Mouse (Mus musculus): ENCODE measurements around the gene Chmp4b. TPM values are rescaled to one million over a fixed set of nuclear protein-coding genes. Genes with fewer than 3 reads are reported as not detected.
A peak's percentile ranks its signal among the peaks of the same experiment; 100 is the strongest.

The Chmp4b gene
- polyA plus RNA-seq, 1 experiment from 2014 or later, result 26.4 TPM

DNA sequence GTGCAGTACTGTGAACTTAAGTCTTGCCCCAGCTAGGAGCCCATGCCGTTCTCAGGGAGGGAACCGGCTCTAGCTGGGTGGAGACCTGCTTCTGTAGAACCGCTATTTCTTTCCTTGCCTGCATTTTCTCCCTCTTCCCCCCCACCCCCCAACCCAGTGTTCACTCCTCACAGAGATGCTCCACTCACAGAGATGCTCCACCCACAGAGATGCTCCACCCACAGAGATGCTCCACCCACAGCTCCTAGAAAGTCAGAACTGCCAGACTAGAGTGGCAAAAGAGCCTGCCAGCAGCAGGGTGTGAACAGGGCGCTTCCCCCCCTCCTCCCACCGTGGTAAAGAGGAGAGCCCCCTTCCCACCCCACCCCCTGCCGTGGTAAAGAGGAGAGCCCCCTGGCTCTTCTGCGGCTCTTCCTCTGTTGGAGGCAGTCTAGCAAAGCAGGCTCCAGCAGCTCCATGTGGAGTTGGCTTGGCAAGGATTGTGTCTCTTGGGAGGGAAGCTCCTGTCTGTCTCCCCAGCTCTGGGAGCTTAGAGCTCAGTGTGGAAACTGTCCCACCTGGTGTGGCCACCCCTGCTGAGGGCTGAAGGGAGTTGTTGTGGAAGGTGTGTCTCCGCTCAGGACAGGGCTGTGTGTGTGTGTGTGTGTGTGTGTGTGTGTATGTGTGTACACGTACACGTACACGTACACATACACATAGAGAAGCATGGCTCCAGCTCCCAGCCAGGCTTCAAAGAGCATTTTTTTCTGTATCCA lies 41.9 kb downstream of the Chmp4b start:
- Histone ChIP-seq H3K4me2 (no peak overlapping the region), H3K27me3 (no peaks in the 10 kb centered on the region), H3K4me1 (replicated peaks) (no peaks in the 10 kb centered on the region), H3K9me3 (no peaks in the 10 kb centered on the region), H3K27ac (replicated peaks) (no peak overlapping the region), H3K36me3 (peaks cover 18% of the 10 kb centered on the region), H3K9ac (no peak overlapping the region), H3K4me3 (no peak overlapping the region)
- no peak for ATAC-seq (ENCODE audit: low FRiP score, low read depth)
- 71% methylated on average over 11 of the region's 11 CpGs for WGBS

GRCm38 (mm10) chr2:154693941-154694256 lies 42.4 kb downstream of the Chmp4b start:
- Histone ChIP-seq H3K9ac (no peak overlapping the region), H3K9me3 (no peaks in the 10 kb centered on the region), H3K4me1 (replicated peaks) (no peaks in the 10 kb centered on the region), H3K36me3 (peaks cover 18% of the 10 kb centered on the region), H3K4me2 (no peak overlapping the region), H3K4me3 (no peak overlapping the region), H3K27ac (replicated peaks) (no peak overlapping the region), H3K27me3 (no peaks in the 10 kb centered on the region)
- WGBS, result 90% methylated on average over 12 of the region's 12 CpGs
- ATAC-seq (ENCODE audit: low FRiP score, low read depth), result no peak

DNA sequence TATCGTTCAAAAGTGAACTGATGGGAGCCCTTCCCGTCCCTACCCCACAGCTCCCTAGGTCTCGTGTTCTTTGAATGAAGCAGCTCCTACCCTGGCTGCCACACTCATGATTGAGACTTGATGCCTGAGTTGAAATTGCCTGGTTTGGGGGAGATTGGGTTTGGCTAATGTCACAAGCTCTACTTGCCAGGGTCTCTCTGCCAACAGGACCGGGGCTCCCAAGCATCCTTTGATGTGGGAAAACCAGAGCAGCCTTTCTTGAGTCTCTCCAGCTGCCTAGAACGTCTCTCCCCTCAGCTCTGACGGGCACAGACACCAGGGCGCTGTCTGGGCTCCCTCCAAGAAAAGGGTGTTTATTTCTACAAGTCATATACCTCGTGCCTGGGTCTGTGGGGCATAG lies 44.2 kb downstream of the Chmp4b start:
- Histone ChIP-seq H3K9me3 (no peaks in the 10 kb centered on the region), H3K9ac (no peak overlapping the region), H3K4me2 (no peak overlapping the region), H3K36me3 (peaks cover 13% of the 10 kb centered on the region), H3K4me1 (replicated peaks) (no peaks in the 10 kb centered on the region), H3K27me3 (no peaks in the 10 kb centered on the region), H3K4me3 (no peak overlapping the region), H3K27ac (replicated peaks) (no peak overlapping the region)
- 76% methylated on average over 8 of the region's 8 CpGs for WGBS
- no peak for ATAC-seq (ENCODE audit: low FRiP score, low read depth)

DNA sequence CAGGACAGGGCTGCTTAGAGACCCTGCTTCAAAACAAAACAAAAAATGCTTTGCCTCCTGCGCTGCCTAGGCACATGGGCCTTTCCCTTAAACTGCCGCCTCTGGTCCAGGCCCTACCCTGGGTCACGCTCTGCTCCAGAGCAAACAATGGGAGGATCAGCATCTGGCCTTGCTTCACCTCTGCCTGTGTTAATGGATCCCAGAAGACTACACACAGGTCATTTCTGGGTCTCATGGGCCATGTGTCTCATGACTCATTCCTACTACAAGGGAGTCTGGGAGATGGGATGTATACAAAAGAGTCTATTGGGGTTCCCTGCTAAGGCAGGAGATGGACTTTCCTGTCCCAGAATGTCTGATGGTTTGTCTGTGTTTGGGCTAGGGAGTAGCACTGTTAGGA lies 45.2 kb downstream of the Chmp4b start:
- no peak for ATAC-seq (ENCODE audit: low FRiP score, low read depth)
- no peaks in the 10 kb centered on the region for H3K9me3 ChIP-seq
- peaks cover 12% of the 10 kb centered on the region for H3K36me3 ChIP-seq
- no peak overlapping the region for H3K27ac ChIP-seq (replicated peaks)
- H3K27me3 ChIP-seq, result no peaks in the 10 kb centered on the region
- H3K4me1 ChIP-seq (replicated peaks), result no peaks in the 10 kb centered on the region
- no peak overlapping the region for H3K4me3 ChIP-seq
- H3K9ac ChIP-seq, result no peak overlapping the region
- WGBS, result 85% methylated on average over 3 of the region's 3 CpGs
- H3K4me2 ChIP-seq, result no peak overlapping the region

DNA sequence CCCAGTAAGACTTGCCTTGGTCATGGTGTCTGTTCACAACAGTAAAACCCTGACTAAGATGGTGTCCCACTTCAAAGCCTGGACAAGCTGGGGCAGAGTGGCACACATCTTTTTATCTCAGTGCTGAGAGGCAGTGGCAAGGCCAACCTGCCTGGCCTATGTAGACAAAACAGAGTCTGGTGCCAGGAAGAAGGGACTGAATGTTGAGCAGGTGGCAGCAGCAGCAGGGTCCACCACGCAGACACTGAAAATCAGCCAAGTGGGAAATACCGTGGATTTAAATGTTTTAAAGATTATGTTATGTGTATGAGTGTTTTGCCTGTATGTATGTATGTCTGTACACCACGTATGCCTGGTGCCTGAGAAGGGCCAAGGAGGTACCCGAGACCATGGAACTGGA lies 47.9 kb downstream of the Chmp4b start:
- Histone ChIP-seq H3K27me3 (no peaks in the 10 kb centered on the region), H3K4me1 (replicated peaks) (peaks cover 6% of the 10 kb centered on the region), H3K4me3 (no peak overlapping the region), H3K4me2 (no peak overlapping the region), H3K27ac (replicated peaks) (no peak overlapping the region), H3K36me3 (no peaks in the 10 kb centered on the region), H3K9ac (no peak overlapping the region), H3K9me3 (no peaks in the 10 kb centered on the region)
- no peak for ATAC-seq (ENCODE audit: low FRiP score, low read depth)
- WGBS, result 95% methylated on average over 4 of the region's 4 CpGs

- H3K4me1 ChIP-seq (replicated peaks), result peaks cover 6% of the 10 kb centered on the region
- H3K4me3 ChIP-seq, result no peak overlapping the region
- no peak for ATAC-seq (ENCODE audit: low FRiP score, low read depth)
- no peaks in the 10 kb centered on the region for H3K27me3 ChIP-seq
- H3K4me2 ChIP-seq, result no peak overlapping the region
- H3K36me3 ChIP-seq, result no peaks in the 10 kb centered on the region
- no peaks in the 10 kb centered on the region for H3K9me3 ChIP-seq
- no peak overlapping the region for H3K27ac ChIP-seq (replicated peaks)
- WGBS, result 85% methylated on average over 2 of the region's 2 CpGs
- no peak overlapping the region for H3K9ac ChIP-seq
These were observed 48.7 kb downstream of the Chmp4b start for GRCm38 (mm10) chr2:154700177-154700576.

GRCm38 (mm10) chr2:154702637-154703315 lies 51.3 kb downstream of the Chmp4b start:
- H3K36me3 ChIP-seq, result no peaks in the 10 kb centered on the region
- ATAC-seq (ENCODE audit: low FRiP score, low read depth), result peak; percentile 64
- WGBS, result 7% methylated on average over 17 of the region's 17 CpGs
- no peaks in the 10 kb centered on the region for H3K27me3 ChIP-seq
- H3K9me3 ChIP-seq, result no peaks in the 10 kb centered on the region
- peaks cover 8% of the 10 kb centered on the region for H3K4me1 ChIP-seq (replicated peaks)
- H3K9ac ChIP-seq, result no peak overlapping the region
- H3K27ac ChIP-seq (replicated peaks), result no peak overlapping the region
- peak overlapping the region; percentile 6; the same call in 1 of the 2 replicates for H3K4me3 ChIP-seq
- H3K4me2 ChIP-seq, result peak overlapping the region; percentile 48

DNA sequence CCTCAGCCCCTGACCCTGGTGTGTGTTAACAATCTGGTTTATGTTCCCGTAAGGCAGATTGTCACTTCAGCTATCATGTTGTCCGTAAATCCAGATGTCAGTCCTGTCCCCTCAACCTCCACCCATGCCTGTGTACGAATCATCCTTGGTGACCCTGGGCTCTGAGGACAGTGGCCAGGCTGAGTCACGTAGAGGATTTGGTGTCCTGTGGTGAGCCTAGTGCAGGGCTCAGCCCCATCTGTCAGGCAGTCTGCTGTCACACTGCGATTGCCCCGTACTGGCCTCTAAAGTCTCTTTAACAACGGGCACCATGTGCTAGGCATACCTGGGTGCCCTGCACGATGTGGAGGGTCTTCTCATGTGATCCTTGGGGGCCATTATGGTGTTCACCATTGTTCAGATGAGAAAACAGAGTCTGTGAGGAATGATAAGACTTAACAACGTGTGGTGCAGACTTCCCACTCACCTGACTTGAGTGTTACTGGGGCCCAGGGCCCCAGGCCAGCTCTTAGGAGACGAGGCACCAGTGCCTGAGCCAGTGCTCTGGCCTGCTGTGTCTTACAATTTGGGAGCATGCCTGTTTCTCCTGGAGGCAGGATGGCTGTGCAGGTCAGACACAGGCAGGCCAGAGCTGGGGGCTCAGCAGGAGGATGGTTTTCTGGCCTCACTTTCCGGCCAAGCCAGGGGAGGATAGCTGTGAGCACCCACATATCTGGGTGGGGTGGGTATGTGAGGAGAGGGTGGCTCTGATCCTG lies 55.2 kb downstream of the Chmp4b start:
- no peaks in the 10 kb centered on the region for H3K9me3 ChIP-seq
- H3K4me1 ChIP-seq (replicated peaks), result peaks cover 11% of the 10 kb centered on the region

DNA sequence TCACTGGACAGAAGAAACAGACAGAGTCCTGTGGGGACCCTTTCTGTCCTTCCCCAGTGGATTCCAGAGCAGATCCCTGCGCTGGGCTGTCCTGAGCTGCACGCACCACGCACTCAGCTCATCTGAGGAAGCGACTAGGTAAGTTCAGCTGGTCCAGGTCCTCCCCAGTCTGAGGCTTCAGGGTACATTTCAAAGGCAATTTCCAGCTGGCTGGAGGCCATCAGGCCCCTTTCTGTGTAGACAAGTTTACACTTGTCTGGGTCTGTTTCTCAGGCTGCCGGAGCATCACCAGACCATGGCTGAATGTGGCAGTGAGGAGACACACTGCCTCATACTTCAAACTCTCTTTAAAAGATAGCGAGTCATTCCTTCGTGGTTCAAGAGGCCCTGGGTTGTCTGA lies 55.8 kb downstream of the Chmp4b start:
- ATAC-seq (ENCODE audit: low FRiP score, low read depth), result no peak

More for the DNA sequence above, 55.2 kb downstream of the Chmp4b start:
- no peaks in the 10 kb centered on the region for H3K27me3 ChIP-seq
- H3K27ac ChIP-seq (replicated peaks), result no peak overlapping the region
- no peak for ATAC-seq (ENCODE audit: low FRiP score, low read depth)
- no peaks in the 10 kb centered on the region for H3K36me3 ChIP-seq
- H3K4me2 ChIP-seq, result no peak overlapping the region
- WGBS, result 69% methylated on average over 11 of the region's 11 CpGs
- H3K9ac ChIP-seq, result no peak overlapping the region
- H3K4me3 ChIP-seq, result no peak overlapping the region

DNA sequence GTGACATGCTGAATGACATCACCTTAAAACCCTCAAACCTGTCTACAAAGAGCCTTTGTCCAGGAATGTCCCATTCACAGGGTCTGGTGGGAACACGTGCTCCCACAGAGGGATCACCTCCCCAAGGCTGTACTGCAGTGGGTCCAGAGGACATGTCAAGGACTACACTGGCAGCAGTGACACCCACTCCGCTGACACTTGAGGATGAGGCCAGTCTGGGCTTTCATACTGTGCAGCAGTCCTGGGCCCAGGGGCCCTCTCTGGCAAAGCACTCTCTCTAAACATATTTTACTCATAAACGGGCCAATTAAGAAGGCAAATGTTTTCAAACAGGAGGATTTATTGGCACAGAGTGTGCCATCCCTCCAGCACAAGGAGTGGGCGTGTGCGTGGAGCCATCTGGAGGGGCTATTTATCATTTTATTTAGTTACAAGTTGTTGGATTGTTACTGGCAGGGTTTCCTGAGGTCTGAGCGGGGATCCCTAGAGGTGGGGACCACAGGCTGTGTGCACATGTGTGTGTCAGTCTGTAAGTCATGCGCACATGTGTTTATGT lies 56.4 kb downstream of the Chmp4b start:
- Histone ChIP-seq H3K9me3 (no peaks in the 10 kb centered on the region), H3K4me3 (no peak overlapping the region), H3K27ac (replicated peaks) (no peak overlapping the region), H3K4me2 (no peak overlapping the region), H3K27me3 (no peaks in the 10 kb centered on the region), H3K4me1 (replicated peaks) (peaks cover 7% of the 10 kb centered on the region), H3K9ac (no peak overlapping the region), H3K36me3 (no peaks in the 10 kb centered on the region)
- WGBS, result 63% methylated on average over 7 of the region's 7 CpGs
- no peak for ATAC-seq (ENCODE audit: low FRiP score, low read depth)

More for the DNA sequence above, 55.8 kb downstream of the Chmp4b start:
- Histone ChIP-seq H3K4me2 (no peak overlapping the region), H3K27ac (replicated peaks) (no peak overlapping the region), H3K4me1 (replicated peaks) (peaks cover 11% of the 10 kb centered on the region), H3K4me3 (no peak overlapping the region), H3K9ac (no peak overlapping the region), H3K9me3 (no peaks in the 10 kb centered on the region), H3K27me3 (no peaks in the 10 kb centered on the region), H3K36me3 (no peaks in the 10 kb centered on the region)
- WGBS, result 81% methylated on average over 7 of the region's 7 CpGs

DNA sequence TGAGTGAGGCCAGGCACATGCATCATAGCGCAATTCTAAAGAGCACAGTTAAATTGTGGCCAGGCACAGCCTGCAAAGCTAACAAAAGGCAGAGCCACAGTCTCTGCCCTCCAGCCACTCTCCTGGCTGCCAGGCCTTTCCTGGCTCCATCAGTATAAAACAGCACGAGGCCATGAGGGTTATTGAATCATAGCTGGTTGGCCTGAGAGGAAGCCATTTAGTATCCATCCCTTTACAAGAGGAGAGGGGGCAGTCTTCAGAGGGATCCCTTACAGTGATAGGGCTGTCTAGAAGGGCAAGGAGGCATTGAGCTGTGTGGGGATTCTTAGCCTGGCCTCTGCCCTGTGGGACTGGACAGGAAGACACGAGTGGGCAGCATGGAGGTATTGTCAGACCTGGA lies 60.2 kb downstream of the Chmp4b start:
- H3K27me3 ChIP-seq, result no peaks in the 10 kb centered on the region
- 0 out of 2 replicates have a peak, but pooled peaks cover 5% of the 10 kb centered on the region for H3K4me1 ChIP-seq (replicated peaks)
- H3K27ac ChIP-seq (replicated peaks), result no peak overlapping the region
- no peaks in the 10 kb centered on the region for H3K9me3 ChIP-seq
- H3K36me3 ChIP-seq, result no peaks in the 10 kb centered on the region
- no peak overlapping the region for H3K9ac ChIP-seq
- no peak overlapping the region for H3K4me3 ChIP-seq
- WGBS, result 44% methylated on average over 3 of the region's 3 CpGs
- H3K4me2 ChIP-seq, result no peak overlapping the region
- no peak; the same call in 1 of the 2 replicates for ATAC-seq (ENCODE audit: low FRiP score, low read depth)

GRCm38 (mm10) chr2:154712271-154712677 lies 60.8 kb downstream of the Chmp4b start:
- 39% methylated on average over 5 of the region's 5 CpGs for WGBS
- Histone ChIP-seq H3K27ac (replicated peaks) (no peak overlapping the region), H3K4me1 (replicated peaks) (0 out of 2 replicates have a peak, but pooled peaks cover 5% of the 10 kb centered on the region), H3K4me2 (no peak overlapping the region), H3K9ac (no peak overlapping the region), H3K4me3 (no peak overlapping the region), H3K9me3 (no peaks in the 10 kb centered on the region), H3K36me3 (no peaks in the 10 kb centered on the region), H3K27me3 (no peaks in the 10 kb centered on the region)
- no peak; the same call in 1 of the 2 replicates for ATAC-seq (ENCODE audit: low FRiP score, low read depth)
